Mouse (Mus musculus) left cerebral cortex, adult 11 months (tissue): ENCODE measurements at regions not wholly inside any gene's neighbourhood (a gene's known extent, or its start where the extent isn't known, plus 50 kb on each side); places are given as distances from the start of the nearest gene placed in this dataset.

Experiments used
- DNase-seq: peaks from one replicate; pipeline ENCODE4 v3.0.0; 2022; ENCODE audit warnings: low spot score

- no peak for DNase-seq
Observed at GRCm38 (mm10) chr5:148454200-148454599, 54.5 kb upstream of the Slc7a1 start.

DNA sequence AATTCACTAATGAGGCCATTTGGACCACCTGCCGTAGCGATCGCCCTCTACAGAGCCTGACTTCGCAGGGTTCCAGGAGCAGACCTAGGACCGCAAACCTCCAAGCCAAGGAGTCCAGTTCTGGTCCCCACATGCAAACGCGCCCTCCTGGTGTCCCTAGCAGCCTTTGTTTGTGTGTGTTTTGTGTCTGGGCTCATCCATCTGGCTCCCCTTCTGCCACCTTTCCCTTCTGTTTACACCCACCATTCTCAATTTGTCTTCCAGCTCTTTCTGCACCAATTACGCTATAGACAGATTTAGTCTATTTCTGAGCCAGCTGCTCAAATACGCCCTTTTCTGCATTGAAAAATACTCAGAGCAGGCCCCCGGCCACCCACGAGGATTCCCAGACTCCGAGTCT is 54.1 kb upstream of the Slc7a1 start:
- peak; percentile 28 for DNase-seq

DNA sequence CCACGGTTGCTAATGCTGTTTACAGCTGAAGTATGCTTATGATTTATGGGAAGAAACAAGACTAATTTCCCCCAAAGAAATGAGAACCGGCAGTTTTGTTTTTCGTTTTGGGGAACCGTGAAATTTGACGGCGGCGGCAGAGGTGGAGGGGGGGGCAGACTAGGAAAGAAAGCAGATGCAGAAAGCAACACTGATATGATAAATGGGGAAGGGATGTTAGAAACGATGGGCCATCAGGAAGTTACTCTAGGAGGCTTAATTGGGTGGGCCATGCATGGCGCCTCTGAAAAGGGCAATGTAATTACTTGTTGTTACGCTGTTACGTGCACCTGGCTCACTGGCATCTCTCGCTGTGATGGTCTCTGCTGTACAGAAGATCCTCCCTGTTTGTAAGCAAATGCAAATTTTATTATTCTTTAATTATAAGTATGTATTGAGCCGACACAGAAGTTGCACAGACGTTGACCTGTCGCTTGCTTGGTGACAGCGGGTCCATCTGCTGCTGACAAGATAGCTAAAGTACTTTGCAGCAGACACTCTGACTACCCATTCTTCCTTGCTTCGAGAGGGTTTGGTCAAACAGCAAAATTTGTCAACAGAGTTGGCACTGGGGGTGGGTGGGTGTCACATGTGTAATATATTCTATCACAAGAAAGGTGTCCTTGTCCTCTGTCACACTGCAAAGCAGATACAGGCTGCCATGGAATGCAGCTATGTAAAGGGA is 53.4 kb upstream of the Slc7a1 start:
- no peak for DNase-seq

DNA sequence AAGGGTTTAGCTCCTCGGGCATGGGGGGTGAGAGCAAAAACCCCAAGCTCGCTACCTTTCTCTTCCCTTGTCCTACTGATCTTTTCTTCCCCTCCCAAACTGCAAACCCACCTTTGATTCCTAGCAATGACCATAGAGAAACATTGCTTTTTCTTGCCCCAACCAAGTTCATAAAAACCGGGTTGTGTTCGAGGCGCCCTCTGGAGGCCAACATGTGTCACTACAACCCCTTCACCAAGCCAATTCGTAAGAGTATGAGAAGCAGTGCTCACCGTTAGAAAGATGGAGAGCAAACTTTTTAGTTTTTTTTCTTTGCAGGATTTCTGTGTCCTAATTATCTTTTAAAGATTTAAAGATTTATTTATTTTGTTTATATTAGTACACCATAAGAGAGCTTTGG is 52.1 kb upstream of the Slc7a1 start:
- no peak for DNase-seq

DNA sequence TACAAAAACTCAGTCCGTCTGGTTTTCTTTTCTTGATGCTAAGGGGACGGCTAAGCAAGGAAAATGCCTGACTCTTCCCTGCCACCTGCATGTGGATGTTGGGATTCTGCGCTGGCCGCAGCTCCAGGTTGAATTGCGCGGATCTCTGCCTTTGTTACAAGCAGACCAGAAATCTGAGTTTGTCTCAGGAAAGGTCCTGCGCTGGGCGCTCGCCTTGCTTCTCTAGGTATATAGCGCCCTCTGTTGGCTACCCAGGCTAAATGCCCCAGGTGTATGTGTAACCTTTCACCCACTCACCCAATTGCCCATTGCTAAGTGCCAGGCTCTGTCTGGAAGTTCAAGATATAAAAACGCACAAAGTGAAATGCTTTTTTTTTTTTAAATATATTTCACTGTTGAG is 51.2 kb upstream of the Slc7a1 start:
- DNase-seq, result peak; percentile 30
